Mouse (Mus musculus) embryonic facial prominence, embryonic 14.5 days (tissue): ENCODE data around the gene Tgds. TPM values are rescaled to one million over a fixed set of nuclear protein-coding genes. Genes with fewer than 3 reads are reported as not detected.

Experiments
- ATAC-seq: fragments of 200-750 bp; cut with Nextera tagmentation; 2 replicates; pipeline ENCODE4 v1.8.0; 2017; ENCODE audit warnings: low read depth, moderate number of reproducible peaks, moderate TSS enrichment
- DNase-seq: peaks from one replicate; pipeline ENCODE4 v3.0.0-alpha.2; 2015; ENCODE audit warnings: low spot score
- H3K27ac ChIP-seq: fragments of 300-500 bp; sonication (generic); replicated peaks from 2 replicates; pipeline ENCODE4 v1.5.1; 2014; ENCODE audit warnings: low read depth, mild to moderate bottlenecking, low read length, moderate library complexity
- H3K27me3 ChIP-seq: fragments of 300-500 bp; sonication (generic); replicated peaks from 2 replicates; pipeline ENCODE4 v1.6.1; 2014; ENCODE audit warnings: low read length; ENCODE audit not compliant: control insufficient read depth, insufficient read depth
- H3K36me3 ChIP-seq: fragments of 300-500 bp; sonication (generic); 2 replicates; pipeline ENCODE4 v1.6.1; 2014; ENCODE audit warnings: low read length, mixed read lengths; ENCODE audit not compliant: control insufficient read depth, insufficient read depth
- H3K4me1 ChIP-seq: fragments of 300-500 bp; sonication (generic); 2 replicates; pipeline ENCODE4 v1.6.1; 2014; ENCODE audit warnings: antibody characterized with exemption, low read length; ENCODE audit not compliant: control insufficient read depth, insufficient read depth
- H3K4me2 ChIP-seq: fragments of 300-500 bp; sonication (generic); 2 replicates; pipeline ENCODE4 v1.6.1; 2014; ENCODE audit warnings: low read depth, mild to moderate bottlenecking, low read length, moderate library complexity, mixed read lengths
- H3K4me3 ChIP-seq: fragments of 300-500 bp; sonication (generic); 2 replicates; pipeline ENCODE4 v1.5.1; 2014; ENCODE audit warnings: low read depth, mild to moderate bottlenecking, low read length
- H3K9ac ChIP-seq: fragments of 300-500 bp; sonication (generic); 2 replicates; pipeline ENCODE4 v1.6.1; 2014; ENCODE audit warnings: low read depth, mild to moderate bottlenecking, low read length, moderate library complexity, mixed read lengths
- H3K9me3 ChIP-seq: fragments of 300-500 bp; sonication (generic); 2 replicates; pipeline ENCODE4 v1.6.1; 2016; ENCODE audit warnings: low read length; ENCODE audit not compliant: control insufficient read depth
- WGBS: fragments of 180-500 bp; shearing (Covaris S2); extraction: QIAGEN DNeasy Blood & Tissue Kit; methylation state at CpG from one replicate; pipeline ENCODE4 v1.1.7; 2014; 5-methylcytosine and 5-hydroxymethylcytosine counted together
- polyA plus RNA-seq: library from polyadenylated mRNA; unstranded; fragments of >200 nt; fragmentation: Nextera tagmentation; extraction: Ambion mirVana; gene quantifications from 2 replicates; pipeline ENCODE4 v1.2.1, GENCODE M21; 2014

Tgds gene
- polyA plus RNA-seq = 38.3 and 42.0 TPM in 2 replicates

DNA sequence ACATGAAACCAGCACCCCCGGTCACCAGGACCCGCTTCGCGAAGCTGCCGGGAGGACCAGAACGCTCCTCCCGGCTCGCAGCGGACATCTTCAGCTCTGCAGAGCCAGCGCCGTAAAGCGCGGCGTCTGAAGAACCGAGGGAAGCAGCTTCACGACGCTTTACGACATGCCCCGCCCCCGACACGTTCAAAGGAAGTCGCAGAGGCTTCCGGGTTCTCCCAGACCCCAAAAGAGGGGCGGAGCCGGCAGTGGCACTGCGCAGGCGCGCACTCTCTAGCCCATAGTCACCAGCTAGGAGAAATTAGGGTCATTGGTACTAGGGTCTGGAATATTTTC is at the start of gene Tgds:
Tgds (minus strand) TSS at position 114 of the 336 bp plus-strand sequence.
- peak within 1 kb of the TSS; percentile 65 for H3K4me3 ChIP-seq
- peaks cover 24% of the 10 kb centered on the region for H3K36me3 ChIP-seq
- peaks cover 9% of the 10 kb centered on the region for H3K4me1 ChIP-seq
- WGBS = 0% methylated on average over 28 of the region's 28 CpGs
- 0 out of 2 replicates have a peak within 1 kb of the TSS, but pooled peaks have one; percentile 7 for H3K27ac ChIP-seq
- DNase-seq = peak; percentile 100
- no peaks in the 10 kb centered on the region for H3K9me3 ChIP-seq
- no peaks in the 10 kb centered on the region for H3K27me3 ChIP-seq
- H3K4me2 ChIP-seq = peak within 1 kb of the TSS; percentile 84
- peak within 1 kb of the TSS; percentile 83 for H3K9ac ChIP-seq
- ATAC-seq = peak; percentile 72

DNA sequence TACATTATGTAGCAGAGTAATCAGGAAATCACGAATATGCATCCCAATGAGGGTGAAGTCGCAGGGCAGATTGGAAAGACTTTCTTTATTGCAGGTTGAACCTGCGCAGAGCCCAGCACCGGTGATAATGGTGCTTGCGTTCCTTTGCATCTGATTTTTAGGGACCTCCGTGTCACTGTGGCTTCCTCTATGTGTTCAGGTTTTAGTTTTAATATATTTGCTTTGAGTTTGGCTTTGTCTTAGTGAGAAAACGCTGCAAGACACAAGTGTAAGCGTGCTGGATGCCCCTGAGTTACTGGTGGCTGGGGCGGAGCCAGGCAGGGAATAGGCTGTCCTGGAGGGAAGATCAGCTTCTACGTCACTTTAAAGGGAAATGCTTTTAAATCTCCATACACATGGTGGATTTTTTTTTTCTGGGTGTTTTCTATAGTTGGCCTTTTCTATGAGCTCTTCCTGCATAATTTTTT is 48.2 kb upstream of the Tgds start:
- Histone ChIP-seq H3K4me3 (peak overlapping the region; percentile 51), H3K27me3 (no peaks in the 10 kb centered on the region), H3K9ac (peak overlapping the region; percentile 67), H3K9me3 (no peaks in the 10 kb centered on the region), H3K4me1 (no peaks in the 10 kb centered on the region), H3K27ac (peak overlapping the region; percentile 76), H3K36me3 (no peaks in the 10 kb centered on the region), H3K4me2 (peak overlapping the region; percentile 69)
- peak; percentile 77 for DNase-seq
- ATAC-seq = peak; percentile 77
- WGBS = 4% methylated on average over 10 of the region's 10 CpGs

DNA sequence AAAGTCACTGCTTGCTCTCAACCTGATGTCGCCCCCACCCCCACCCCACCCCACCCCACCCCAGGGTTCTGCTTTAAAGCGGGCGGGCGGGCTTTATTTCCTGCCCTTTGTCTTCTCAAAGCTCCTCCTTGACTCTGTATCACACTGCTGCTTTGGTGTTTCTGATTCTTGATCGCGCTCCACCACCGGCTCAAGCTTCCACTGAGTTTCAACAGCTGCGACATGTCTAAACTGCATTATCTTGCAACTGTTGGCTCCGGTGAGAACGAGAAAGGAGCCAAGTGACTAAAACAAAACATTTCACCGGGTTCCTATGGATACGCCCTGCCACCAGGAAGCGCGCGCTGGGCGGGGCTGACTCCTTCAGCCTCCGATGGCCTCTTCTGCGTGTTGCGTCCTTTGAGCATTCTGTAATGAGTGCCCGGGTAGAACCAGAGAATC is 47.6 kb upstream of the Tgds start:
- Histone ChIP-seq H3K9ac (peak overlapping the region; percentile 67), H3K4me2 (peak overlapping the region; percentile 69), H3K36me3 (no peaks in the 10 kb centered on the region), H3K9me3 (no peaks in the 10 kb centered on the region), H3K27me3 (no peaks in the 10 kb centered on the region), H3K4me1 (no peaks in the 10 kb centered on the region), H3K27ac (peak overlapping the region; percentile 76), H3K4me3 (peak overlapping the region; percentile 51)
- DNase-seq (peak; percentile 78), ATAC-seq (peak; percentile 90)
- WGBS = 1% methylated on average over 20 of the region's 20 CpGs

DNA sequence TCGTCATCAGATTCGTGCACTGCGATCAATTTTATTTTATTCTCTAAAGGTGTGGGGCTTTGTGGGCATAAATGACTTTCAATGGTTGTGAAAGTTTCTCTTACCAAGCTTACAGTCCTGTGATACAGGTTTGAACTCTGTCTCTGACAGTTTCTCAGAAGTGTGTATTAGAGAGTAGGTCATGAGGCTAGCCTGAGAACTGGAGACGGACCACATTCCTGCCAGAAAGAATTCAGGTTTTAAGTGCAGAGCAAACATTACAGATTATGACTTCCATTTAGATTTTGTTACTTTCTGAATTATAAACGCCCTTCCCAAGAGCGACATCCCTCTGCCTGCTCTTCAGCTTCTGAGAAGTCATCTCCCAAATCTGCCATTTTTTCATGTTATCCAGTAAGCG is 47.1 kb upstream of the Tgds start:
- Histone ChIP-seq H3K4me1 (no peaks in the 10 kb centered on the region), H3K27ac (peak overlapping the region; percentile 76), H3K4me3 (peak overlapping the region; percentile 51), H3K4me2 (peak overlapping the region; percentile 69), H3K27me3 (no peaks in the 10 kb centered on the region), H3K9me3 (no peaks in the 10 kb centered on the region), H3K36me3 (no peaks in the 10 kb centered on the region), H3K9ac (peak overlapping the region; percentile 67)
- DNase-seq (no peak), ATAC-seq (0 out of 2 replicates have a peak, but pooled peaks have one; percentile 31)
- 38% methylated on average over 7 of the region's 7 CpGs for WGBS

DNA sequence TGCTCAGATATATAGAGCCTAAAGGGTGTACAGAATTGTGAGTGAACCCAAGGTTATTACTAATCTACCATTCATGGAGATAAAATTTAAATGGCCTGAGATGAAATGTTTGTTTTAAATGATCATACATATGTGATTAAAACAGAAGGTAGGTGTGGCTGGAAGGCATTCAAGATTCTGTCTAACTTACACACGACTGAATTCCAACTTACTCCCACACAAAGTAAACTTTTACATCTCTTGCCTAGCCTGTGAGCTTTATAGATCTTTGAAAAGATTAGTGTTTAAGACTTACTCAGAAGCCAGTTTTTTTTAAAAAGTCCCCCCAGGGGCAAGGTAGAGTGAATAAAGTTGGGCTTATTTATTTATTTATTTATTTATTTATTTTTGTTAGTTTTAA is 46.7 kb upstream of the Tgds start:
- Histone ChIP-seq H3K9me3 (no peaks in the 10 kb centered on the region), H3K4me2 (no peak overlapping the region), H3K27ac (no peak overlapping the region), H3K9ac (no peak overlapping the region), H3K27me3 (no peaks in the 10 kb centered on the region), H3K36me3 (no peaks in the 10 kb centered on the region), H3K4me1 (no peaks in the 10 kb centered on the region), H3K4me3 (no peak overlapping the region)
- DNase-seq (no peak), ATAC-seq (no peak)
- 45% methylated on average over 1 of the region's 1 CpGs for WGBS

DNA sequence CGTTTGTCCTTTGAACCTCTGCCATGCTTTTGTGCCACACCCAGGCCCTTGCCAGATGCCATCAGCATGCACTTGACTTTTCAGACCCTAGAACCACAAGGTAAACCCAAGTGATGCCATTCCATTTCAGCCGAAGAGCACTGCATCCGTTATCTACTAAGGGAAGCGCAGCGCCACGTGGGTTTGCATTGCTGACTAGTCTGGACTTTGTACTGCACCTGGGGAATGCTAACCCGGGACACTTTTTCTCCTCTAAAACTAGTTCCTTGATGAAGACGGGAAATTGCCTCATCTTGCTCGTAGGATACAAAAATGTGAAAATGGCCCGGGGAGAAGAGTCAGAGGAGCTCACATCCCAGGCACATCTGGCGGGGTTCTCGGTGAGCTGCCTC is 43.1 kb upstream of the Tgds start:
- no peak overlapping the region for H3K27ac ChIP-seq
- no peak for ATAC-seq
- H3K9ac ChIP-seq = no peak overlapping the region
- no peaks in the 10 kb centered on the region for H3K36me3 ChIP-seq
- no peak for DNase-seq
- no peak overlapping the region for H3K4me3 ChIP-seq
- no peaks in the 10 kb centered on the region for H3K9me3 ChIP-seq
- no peaks in the 10 kb centered on the region for H3K4me1 ChIP-seq
- no peak overlapping the region for H3K4me2 ChIP-seq
- H3K27me3 ChIP-seq = no peaks in the 10 kb centered on the region
- 71% methylated on average over 12 of the region's 12 CpGs for WGBS

DNA sequence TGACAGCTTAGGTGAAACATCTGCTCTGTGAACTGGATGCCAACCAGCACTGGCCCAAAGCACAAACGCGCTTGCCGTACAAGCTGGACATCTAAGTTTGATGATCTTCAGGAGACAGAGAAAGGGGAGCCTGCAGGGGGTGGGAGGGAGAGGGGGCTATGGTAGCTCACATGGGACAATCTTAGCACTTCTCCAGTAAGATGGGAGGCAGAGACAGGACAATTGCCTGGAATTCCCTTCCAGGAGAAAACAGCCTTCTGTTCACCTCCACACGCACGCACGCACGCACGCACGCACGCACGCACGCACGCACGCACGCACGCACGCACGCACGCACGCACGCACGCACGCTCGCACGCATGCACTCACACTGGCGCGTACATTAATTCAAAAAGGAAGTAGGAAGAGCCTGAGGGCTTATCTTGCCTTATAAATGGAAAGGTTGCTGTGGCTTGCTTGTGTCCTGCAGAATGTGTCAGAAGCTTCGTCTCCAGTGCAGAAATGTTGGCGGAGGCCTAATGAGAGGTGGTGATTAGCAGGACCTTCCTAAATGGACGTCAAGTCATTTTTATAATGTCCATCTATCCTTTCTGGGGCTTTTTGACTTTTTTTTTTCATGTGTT is 42.6 kb upstream of the Tgds start:
- Histone ChIP-seq H3K9me3 (no peaks in the 10 kb centered on the region), H3K27ac (no peak overlapping the region), H3K4me1 (no peaks in the 10 kb centered on the region), H3K36me3 (no peaks in the 10 kb centered on the region), H3K27me3 (no peaks in the 10 kb centered on the region), H3K4me3 (no peak overlapping the region), H3K4me2 (no peak overlapping the region), H3K9ac (no peak overlapping the region)
- ATAC-seq (no peak), DNase-seq (no peak)
- WGBS = 89% methylated on average over 30 of the region's 30 CpGs

DNA sequence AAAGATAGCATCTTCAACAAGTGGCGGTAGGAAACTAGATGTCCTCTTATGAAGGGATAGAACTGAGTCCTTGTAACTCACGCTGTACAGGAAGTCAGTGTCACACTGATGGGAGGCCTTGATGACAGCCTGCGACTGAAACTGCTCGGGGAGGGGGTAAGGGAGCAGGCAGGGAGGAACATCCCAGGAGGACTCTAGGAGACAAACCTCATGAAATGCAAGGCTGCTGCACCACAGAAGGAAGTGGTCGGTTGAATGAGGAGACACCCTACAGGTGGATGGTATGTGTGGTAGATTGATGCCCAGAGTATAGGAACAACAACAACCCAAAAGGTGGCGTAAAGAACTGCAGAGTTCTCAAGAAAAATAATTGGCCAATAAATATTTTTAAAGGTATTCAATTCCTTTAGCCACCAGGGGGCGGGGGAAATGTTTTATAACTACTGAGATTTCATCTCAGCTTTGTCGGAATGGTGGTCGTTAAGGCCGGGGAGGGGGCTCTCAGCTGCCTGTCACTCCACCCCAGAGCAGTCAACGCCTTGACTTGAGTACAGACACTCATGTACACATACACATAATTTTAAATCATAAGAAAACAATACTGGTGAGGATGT is 41.1 kb upstream of the Tgds start:
- WGBS = 65% methylated on average over 11 of the region's 11 CpGs
- peaks cover 12% of the 10 kb centered on the region for H3K36me3 ChIP-seq
- no peak overlapping the region for H3K27ac ChIP-seq
- H3K9me3 ChIP-seq = no peaks in the 10 kb centered on the region
- no peaks in the 10 kb centered on the region for H3K4me1 ChIP-seq
- no peak overlapping the region for H3K9ac ChIP-seq
- H3K4me2 ChIP-seq = no peak overlapping the region
- ATAC-seq (no peak), DNase-seq (no peak)
- no peaks in the 10 kb centered on the region for H3K27me3 ChIP-seq
- H3K4me3 ChIP-seq = no peak overlapping the region

DNA sequence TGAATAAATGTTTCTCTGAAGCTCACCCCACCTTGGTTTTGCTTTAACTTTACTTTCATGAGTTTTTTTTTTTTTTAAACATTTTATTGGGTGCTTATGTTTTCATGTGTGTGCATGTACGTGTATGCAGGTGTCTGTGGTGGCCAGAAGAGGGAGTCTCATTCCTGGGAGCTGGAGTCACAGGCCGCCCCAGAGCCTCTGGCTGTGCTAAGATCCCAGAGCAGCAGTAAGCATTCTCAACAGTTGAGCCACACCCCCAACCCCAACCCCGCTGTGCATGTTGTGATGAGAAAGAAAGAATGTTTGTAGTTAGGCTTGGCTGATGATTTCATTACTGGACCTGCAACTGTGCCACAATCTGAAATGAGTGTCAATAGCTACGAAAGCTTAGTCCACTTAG is 36.2 kb upstream of the Tgds start:
- WGBS = 99% methylated on average over 4 of the region's 4 CpGs
- peaks cover 24% of the 10 kb centered on the region for H3K36me3 ChIP-seq
- DNase-seq = no peak

More for the DNA sequence above, 36.2 kb upstream of the Tgds start:
- Histone ChIP-seq H3K4me2 (no peak overlapping the region), H3K27me3 (no peaks in the 10 kb centered on the region), H3K9me3 (no peaks in the 10 kb centered on the region), H3K9ac (no peak overlapping the region), H3K4me1 (no peaks in the 10 kb centered on the region), H3K27ac (no peak overlapping the region), H3K4me3 (no peak overlapping the region)
- no peak for ATAC-seq
